Mouse (Mus musculus) olfactory bulb, adult 2 months (tissue): ENCODE results near the gene Atxn10. TPM values are rescaled to one million over a fixed set of nuclear protein-coding genes. Genes with fewer than 3 reads are reported as not detected.

ENCODE experiments used
- H3K27ac ChIP-seq: fragments of 200-500 bp; 2 replicates; pipeline ENCODE4 v1.5.1; 2012; ENCODE audit warnings: low read depth, low read length; ENCODE audit not compliant: insufficient read depth
- H3K4me1 ChIP-seq: fragments of 200-500 bp; 2 replicates; pipeline ENCODE4 v1.6.1; 2012; ENCODE audit warnings: low read length; ENCODE audit not compliant: control insufficient read depth, insufficient read depth
- H3K4me3 ChIP-seq: fragments of 200-500 bp; 2 replicates; pipeline ENCODE4 v1.5.1; 2012; ENCODE audit warnings: mild to moderate bottlenecking, low read depth, low read length, moderate library complexity; ENCODE audit not compliant: insufficient read depth
- CTCF ChIP-seq: fragments of 200-500 bp; IDR thresholded peaks from 2 replicates; pipeline ENCODE4 v1.5.1; 2012; ENCODE audit warnings: low read depth, mild to moderate bottlenecking, low read length, moderate library complexity; ENCODE audit not compliant: insufficient read depth
- POLR2A ChIP-seq: fragments of 200-500 bp; IDR thresholded peaks from 2 replicates; pipeline ENCODE4 v1.6.1; 2012; ENCODE audit warnings: mild to moderate bottlenecking, low read depth, low read length, moderate library complexity; ENCODE audit not compliant: insufficient read depth
- WGBS: fragments of 180-500 bp; shearing (Covaris S2); methylation state at CpG from one replicate; pipeline ENCODE4 v1.1.7; 2018; 5-methylcytosine and 5-hydroxymethylcytosine counted together
- polyA plus RNA-seq: library from polyadenylated mRNA; stranded (reverse); fragments of >200 nt; gene quantifications from 2 replicates; pipeline ENCODE4 v1.2.4, GENCODE M21; 2012; ENCODE audit warnings: low replicate concordance; ENCODE audit not compliant: missing spikeins, insufficient read depth, insufficient read length

The Atxn10 gene
- polyA plus RNA-seq, 1 experiment, result 211 TPM

DNA sequence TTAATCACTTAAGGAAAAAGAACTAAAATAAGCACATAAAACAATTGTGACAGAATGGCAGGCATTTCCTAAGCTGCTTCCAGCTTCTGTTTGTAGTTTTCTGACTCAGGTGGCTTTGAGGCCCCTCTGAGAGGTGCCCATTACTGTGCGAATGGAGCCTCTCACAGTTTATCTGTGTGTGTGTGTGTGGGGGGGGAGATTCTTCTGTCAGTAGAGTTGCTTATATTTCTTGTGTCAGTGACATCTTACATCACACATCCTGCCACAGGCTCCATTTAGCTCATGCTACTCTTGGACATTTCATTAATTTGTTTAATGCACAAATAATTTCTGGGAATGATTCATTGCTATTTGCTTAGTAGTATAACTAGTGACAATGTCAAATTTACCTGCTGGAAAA lies 70.8 kb downstream of the Atxn10 start:
- no peak for TF ChIP-seq CTCF
- no peak for TF ChIP-seq POLR2A
- Histone ChIP-seq H3K27ac (no peak overlapping the region), H3K4me3 (no peak overlapping the region), H3K4me1 (peaks cover 14% of the 10 kb centered on the region)
- 79% methylated on average over 1 of the region's 1 CpGs for WGBS

DNA sequence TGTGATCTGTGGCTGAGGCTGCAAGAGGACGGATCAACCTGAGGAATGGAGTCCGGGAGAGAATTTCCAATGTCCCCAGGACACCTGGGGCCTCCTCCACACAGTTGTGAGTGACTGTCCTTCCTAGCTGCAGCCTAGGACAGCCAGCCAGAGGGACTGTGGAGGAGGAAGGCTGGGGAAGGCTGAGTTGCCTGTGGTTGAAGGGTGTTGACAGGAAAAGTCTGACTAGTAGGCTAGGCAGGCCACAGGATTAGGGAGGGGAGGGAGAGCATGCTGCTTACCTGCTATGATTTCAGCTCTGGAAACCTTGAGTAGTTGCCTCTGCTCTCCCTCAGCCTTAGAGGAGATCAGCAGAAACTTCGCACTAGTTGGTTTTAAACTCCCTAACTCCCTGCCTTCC lies 71.3 kb downstream of the Atxn10 start:
- TF ChIP-seq CTCF (no peak), POLR2A (no peak)
- Histone ChIP-seq H3K4me1 (peaks cover 14% of the 10 kb centered on the region), H3K4me3 (no peak overlapping the region), H3K27ac (no peak overlapping the region)
- WGBS, result 95% methylated on average over 3 of the region's 3 CpGs

DNA sequence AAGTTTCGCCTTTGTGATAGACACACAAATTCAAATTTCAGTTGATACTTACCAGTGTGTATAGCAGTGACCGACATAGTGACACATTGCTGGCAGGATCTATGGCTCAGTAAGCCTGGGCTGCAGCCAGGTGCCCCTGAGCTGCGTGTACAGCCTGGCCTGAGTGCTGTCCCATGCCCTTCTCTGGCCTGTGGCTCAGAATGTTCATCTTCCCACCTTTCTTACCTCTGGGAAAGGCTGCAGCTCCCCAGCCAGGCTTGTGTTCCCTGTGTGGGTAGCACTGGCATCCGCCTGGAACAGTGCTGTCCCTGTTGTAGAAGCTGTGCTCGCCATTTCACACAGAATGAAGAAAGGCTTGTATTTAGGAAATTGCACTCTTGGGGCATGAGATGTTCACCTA lies 72.7 kb downstream of the Atxn10 start:
- no peak for TF ChIP-seq POLR2A
- WGBS, result 65% methylated on average over 5 of the region's 5 CpGs

DNA sequence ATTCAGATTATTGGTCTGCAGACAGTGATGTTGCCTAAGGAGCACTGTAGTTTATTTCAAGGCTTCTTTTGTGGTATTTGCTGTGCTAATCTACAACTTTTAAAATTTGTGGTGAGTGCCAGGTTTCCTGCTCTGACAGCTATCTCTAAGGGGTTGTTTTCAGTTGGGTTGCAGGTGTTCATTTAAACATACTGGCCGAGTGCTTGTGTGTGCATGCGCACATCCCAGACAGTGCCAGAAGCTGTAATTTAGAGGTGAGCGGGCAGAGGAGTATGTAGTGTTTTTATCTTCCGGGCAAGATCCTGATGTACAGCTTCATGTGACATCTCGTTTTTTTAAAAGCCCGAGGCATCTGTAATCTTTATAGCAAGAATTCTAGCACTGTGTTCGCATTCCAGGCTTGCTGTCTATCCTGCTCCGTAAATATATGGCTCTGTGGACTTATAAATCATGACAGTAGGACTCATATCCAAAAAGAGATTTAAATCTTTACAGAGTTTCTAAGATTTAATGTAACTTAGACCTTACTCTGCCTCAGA lies 73.3 kb downstream of the Atxn10 start:
- 60% methylated on average over 8 of the region's 8 CpGs for WGBS
- Histone ChIP-seq H3K4me1 (peaks cover 11% of the 10 kb centered on the region), H3K4me3 (no peak overlapping the region), H3K27ac (no peak overlapping the region)
- no peak for TF ChIP-seq POLR2A
- no peak for TF ChIP-seq CTCF

More for the DNA sequence above, 72.7 kb downstream of the Atxn10 start:
- Histone ChIP-seq H3K27ac (peak overlapping the region; percentile 7; the same call in 1 of the 2 replicates), H3K4me3 (no peak overlapping the region), H3K4me1 (peaks cover 11% of the 10 kb centered on the region)

DNA sequence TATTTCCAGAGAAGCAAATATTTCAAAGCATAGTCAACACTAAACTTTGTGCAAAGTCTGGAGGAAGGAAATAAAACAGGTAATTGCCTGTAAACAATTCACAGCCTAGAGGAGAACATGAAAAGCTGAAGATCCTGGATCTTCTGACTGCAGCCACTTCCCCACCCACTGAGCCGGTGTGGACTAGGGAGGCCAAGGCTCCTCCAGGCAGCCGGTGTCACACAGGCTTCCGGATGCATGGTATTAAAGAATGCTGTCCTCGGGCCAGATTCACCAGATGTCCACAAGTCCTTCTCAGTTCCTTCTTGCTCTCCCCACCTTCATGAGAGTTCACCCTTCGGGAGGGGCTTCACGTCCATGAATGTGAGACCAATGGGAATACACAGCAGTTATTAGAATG lies 73.8 kb downstream of the Atxn10 start:
- no peak for TF ChIP-seq POLR2A
- no peak for TF ChIP-seq CTCF
- 72% methylated on average over 6 of the region's 6 CpGs for WGBS
- no peak overlapping the region for H3K4me3 ChIP-seq
- H3K4me1 ChIP-seq, result peaks cover 11% of the 10 kb centered on the region
- H3K27ac ChIP-seq, result no peak overlapping the region

DNA sequence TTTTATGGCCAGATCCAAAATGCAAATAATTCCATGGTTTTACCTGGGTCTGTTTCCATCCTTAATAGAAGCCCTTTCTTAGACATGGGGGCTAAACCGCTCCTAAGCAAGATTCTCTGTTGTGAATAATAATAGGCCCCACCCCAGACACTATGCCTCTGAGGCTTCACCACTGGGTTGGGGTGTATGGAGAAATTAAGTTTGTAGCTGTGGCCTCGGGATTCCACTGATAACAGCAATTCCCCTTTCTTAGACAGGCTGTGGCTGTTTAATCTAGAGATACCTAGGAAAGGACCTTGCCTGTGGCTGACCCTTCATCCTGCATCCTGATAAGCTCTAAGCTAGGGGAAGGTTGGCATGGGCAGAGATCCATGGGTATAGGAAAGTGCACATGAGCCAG lies 78.6 kb downstream of the Atxn10 start:
- no peak overlapping the region for H3K27ac ChIP-seq
- no peak overlapping the region for H3K4me3 ChIP-seq
- H3K4me1 ChIP-seq, result peaks cover 5% of the 10 kb centered on the region
- no peak for TF ChIP-seq CTCF
- TF ChIP-seq POLR2A, result no peak
- 94% methylated on average over 2 of the region's 2 CpGs for WGBS

DNA sequence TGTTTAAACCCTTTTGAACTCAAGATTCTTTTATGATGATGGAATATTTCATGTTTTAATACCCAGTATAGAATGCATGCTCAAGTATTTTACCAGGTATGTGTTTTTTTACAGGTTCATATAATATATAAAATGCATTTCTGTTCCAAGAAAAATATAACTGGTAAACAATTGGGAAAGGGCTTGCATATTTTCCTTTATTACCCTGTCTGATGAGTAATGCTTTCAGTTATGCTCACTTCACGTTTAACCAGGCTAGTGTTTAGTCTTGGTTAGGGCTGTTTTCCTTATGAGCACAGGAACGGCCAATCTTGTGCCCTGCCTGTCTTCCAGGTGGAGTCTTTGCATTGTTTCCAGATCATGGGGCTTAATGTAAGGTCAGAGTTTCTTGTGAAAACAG lies 84.6 kb downstream of the Atxn10 start:
- no peak overlapping the region for H3K27ac ChIP-seq
- H3K4me3 ChIP-seq, result no peak overlapping the region
- H3K4me1 ChIP-seq, result no peaks in the 10 kb centered on the region
- 40% methylated on average over 2 of the region's 2 CpGs for WGBS
- no peak for TF ChIP-seq CTCF
- TF ChIP-seq POLR2A, result no peak

DNA sequence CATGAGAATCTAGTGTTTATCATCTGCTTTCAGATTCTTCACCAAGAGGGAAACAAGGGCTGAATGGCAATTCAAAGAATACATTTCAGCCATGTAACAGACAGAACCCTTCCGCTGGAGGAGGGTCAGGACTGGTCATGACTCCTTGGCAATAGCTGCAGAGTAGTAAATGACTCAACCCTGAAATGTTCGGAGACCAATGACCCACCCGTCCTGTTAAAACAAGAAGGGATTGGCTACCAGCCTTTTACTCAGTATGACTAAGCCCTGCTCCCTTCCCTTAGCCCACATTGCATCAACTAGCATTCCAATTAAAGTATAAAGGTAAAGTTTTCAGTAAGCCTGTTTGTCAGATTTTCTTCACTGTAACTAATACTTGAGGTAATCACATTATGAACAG lies 88.2 kb downstream of the Atxn10 start:
- Histone ChIP-seq H3K4me1 (peaks cover 8% of the 10 kb centered on the region), H3K4me3 (no peak overlapping the region), H3K27ac (no peak overlapping the region)
- TF ChIP-seq POLR2A (no peak), CTCF (no peak)
- 42% methylated on average over 3 of the region's 3 CpGs for WGBS

DNA sequence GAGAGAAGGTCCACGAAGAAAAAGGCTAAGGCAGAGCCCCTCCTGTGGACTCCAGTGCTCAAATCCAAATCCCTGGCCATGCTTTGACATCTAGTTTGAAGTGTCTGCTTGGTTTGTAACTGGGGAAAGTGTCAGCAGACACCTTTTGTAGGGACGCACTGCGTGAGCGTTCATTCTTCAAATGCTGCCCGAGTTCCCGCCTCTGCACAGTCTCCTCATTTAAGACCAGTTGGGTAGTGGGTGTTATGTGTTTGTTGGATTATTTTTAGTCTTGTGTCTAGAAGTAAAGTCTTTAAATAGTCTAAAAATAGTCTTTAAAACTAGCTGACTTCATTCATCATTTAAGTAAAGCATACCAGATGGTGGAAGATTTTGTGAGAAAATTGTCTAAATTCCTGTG lies 92.1 kb downstream of the Atxn10 start:
- peaks cover 8% of the 10 kb centered on the region for H3K4me1 ChIP-seq
- H3K27ac ChIP-seq, result no peak overlapping the region
- WGBS, result 42% methylated on average over 6 of the region's 6 CpGs
- no peak overlapping the region for H3K4me3 ChIP-seq
- TF ChIP-seq CTCF (no peak), POLR2A (no peak)

DNA sequence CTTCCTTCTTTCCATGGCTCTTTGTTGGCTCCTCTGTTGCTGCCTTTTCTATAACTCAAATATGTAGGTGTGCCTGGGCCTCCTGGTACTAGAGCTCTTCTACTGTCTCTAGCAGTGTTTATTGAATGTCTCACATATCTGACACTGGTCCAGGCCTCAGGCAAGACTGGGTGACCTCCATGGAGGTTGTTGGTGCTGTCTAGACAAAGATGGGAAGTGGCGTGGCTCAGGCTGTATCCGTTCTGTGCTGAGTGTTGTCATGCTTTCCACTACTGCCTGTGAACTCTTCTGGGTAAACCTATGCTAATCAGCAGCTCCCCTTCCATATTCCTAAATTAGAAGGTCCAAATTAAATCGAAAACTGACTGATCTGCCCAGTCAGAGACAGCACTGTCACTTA lies 106.5 kb downstream of the Atxn10 start:
- Histone ChIP-seq H3K4me3 (no peak overlapping the region), H3K27ac (no peak overlapping the region), H3K4me1 (no peaks in the 10 kb centered on the region)
- TF ChIP-seq POLR2A (no peak), CTCF (no peak)
- 92% methylated on average over 3 of the region's 3 CpGs for WGBS
